Mouse (Mus musculus) neural tube, embryonic 11.5 days (tissue): ENCODE results near the gene Dyrk1a. TPM values are rescaled to one million over a fixed set of nuclear protein-coding genes. Genes with fewer than 3 reads are reported as not detected.
"Not testable (repeated sequence)": the region's sequence is repeated elsewhere in the genome, so short reads cannot be mapped to it uniquely, and the experiment has no call there.

Source experiments
- ATAC-seq: fragments of 200-750 bp; cut with Nextera tagmentation; 2 replicates; pipeline ENCODE4 v1.8.0; 2017; ENCODE audit warnings: moderate number of reproducible peaks, mild to moderate bottlenecking, moderate TSS enrichment, moderate library complexity; ENCODE audit not compliant: insufficient read depth, low FRiP score, low TSS enrichment
- DNase-seq: peaks from one replicate; pipeline ENCODE4 v3.0.0-alpha.2; 2015; ENCODE audit warnings: low spot score
- H3K27ac ChIP-seq: fragments of 300-500 bp; sonication (generic); 2 replicates; pipeline ENCODE4 v1.5.1; 2014; ENCODE audit warnings: low read depth, mild to moderate bottlenecking, low read length
- H3K27me3 ChIP-seq: fragments of 300-500 bp; sonication (generic); 2 replicates; pipeline ENCODE4 v1.6.1; 2014; ENCODE audit warnings: mild to moderate bottlenecking, low read length, mixed read lengths; ENCODE audit not compliant: control insufficient read depth, insufficient read depth
- H3K36me3 ChIP-seq: fragments of 300-500 bp; sonication (generic); 2 replicates; pipeline ENCODE4 v1.6.1; 2014; ENCODE audit warnings: mild to moderate bottlenecking, low read length, moderate library complexity, mixed read lengths; ENCODE audit not compliant: control insufficient read depth, insufficient read depth
- H3K4me1 ChIP-seq: fragments of 300-500 bp; sonication (generic); 2 replicates; pipeline ENCODE4 v1.6.1; 2014; ENCODE audit warnings: low read length, mixed read lengths; ENCODE audit not compliant: control insufficient read depth, insufficient read depth
- H3K4me2 ChIP-seq: fragments of 300-500 bp; sonication (generic); 2 replicates; pipeline ENCODE4 v1.6.1; 2014; ENCODE audit warnings: low read depth, mild to moderate bottlenecking, moderate library complexity
- H3K4me3 ChIP-seq: fragments of 300-500 bp; sonication (generic); 2 replicates; pipeline ENCODE4 v1.5.1; 2014; ENCODE audit warnings: low read depth, low read length
- H3K9ac ChIP-seq: fragments of 300-500 bp; sonication (generic); 2 replicates; pipeline ENCODE4 v1.6.1; 2014; ENCODE audit warnings: mild to moderate bottlenecking, low read length
- H3K9me3 ChIP-seq: fragments of 300-500 bp; sonication (generic); 2 replicates; pipeline ENCODE4 v1.6.1; 2016; ENCODE audit warnings: low read length; ENCODE audit not compliant: control insufficient read depth
- WGBS: fragments of 180-500 bp; shearing (Covaris S2); extraction: QIAGEN DNeasy Blood & Tissue Kit; methylation state at CpG from one replicate; pipeline ENCODE4 v1.1.7; 2014; 5-methylcytosine and 5-hydroxymethylcytosine counted together
- polyA plus RNA-seq: library from polyadenylated mRNA; unstranded; fragments of >200 nt; fragmentation: Nextera tagmentation; extraction: Ambion mirVana; gene quantifications from 2 replicates; pipeline ENCODE4 v1.2.1, GENCODE M21; 2014

The Dyrk1a gene
- polyA plus RNA-seq, 1 experiment from 2014 or later: 12.1 TPM

GRCm38 (mm10) chr16:94683960-94684359, 114.2 kb downstream of the Dyrk1a start:
- H3K4me1 ChIP-seq: no peaks in the 10 kb centered on the region
- H3K4me3 ChIP-seq: no peak overlapping the region
- no peak overlapping the region for H3K4me2 ChIP-seq
- H3K27me3 ChIP-seq: no peaks in the 10 kb centered on the region
- peaks cover 13% of the 10 kb centered on the region for H3K36me3 ChIP-seq
- no peak overlapping the region for H3K27ac ChIP-seq
- DNase-seq: no peak
- H3K9ac ChIP-seq: no peak overlapping the region
- H3K9me3 ChIP-seq: no peaks in the 10 kb centered on the region
- WGBS: 84% methylated on average over 4 of the region's 4 CpGs
- ATAC-seq: no peak

- Histone ChIP-seq H3K4me3 (no peak overlapping the region), H3K4me2 (no peak overlapping the region), H3K4me1 (no peaks in the 10 kb centered on the region), H3K9ac (no peak overlapping the region), H3K27me3 (no peaks in the 10 kb centered on the region), H3K27ac (no peak overlapping the region), H3K36me3 (peaks cover 20% of the 10 kb centered on the region), H3K9me3 (no peaks in the 10 kb centered on the region)
- ATAC-seq: no peak
- 82% methylated on average over 4 of the region's 4 CpGs for WGBS
- DNase-seq: no peak
Observed at GRCm38 (mm10) chr16:94693687-94694305, 124.0 kb downstream of the Dyrk1a start.

DNA sequence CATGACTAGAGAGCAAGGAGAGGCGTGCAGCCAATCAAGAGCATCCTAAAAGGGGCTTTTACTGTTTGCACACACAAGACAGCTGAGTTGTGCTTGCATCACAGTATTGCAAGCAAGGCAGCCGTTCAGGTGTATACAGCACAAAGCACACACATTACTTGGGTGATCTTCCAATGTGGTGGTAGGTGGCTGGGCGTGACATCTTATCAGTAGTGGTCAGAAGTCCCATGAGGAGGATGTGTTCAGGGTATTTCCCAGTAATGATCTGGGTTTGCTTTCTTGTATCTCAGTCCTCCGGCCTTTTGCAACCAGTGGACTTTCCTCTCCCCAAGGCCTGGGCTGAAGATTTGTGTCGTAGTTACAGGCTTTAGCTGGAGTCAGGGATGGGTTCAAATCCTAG, 127.7 kb downstream of the Dyrk1a start:
- Histone ChIP-seq H3K9me3 (no peaks in the 10 kb centered on the region), H3K4me2 (no peak overlapping the region), H3K4me1 (no peaks in the 10 kb centered on the region), H3K27me3 (no peaks in the 10 kb centered on the region), H3K36me3 (peaks cover 5% of the 10 kb centered on the region), H3K4me3 (no peak overlapping the region), H3K9ac (no peak overlapping the region), H3K27ac (no peak overlapping the region)
- no peak for DNase-seq
- no peak for ATAC-seq
- WGBS: 88% methylated on average over 5 of the region's 5 CpGs

DNA sequence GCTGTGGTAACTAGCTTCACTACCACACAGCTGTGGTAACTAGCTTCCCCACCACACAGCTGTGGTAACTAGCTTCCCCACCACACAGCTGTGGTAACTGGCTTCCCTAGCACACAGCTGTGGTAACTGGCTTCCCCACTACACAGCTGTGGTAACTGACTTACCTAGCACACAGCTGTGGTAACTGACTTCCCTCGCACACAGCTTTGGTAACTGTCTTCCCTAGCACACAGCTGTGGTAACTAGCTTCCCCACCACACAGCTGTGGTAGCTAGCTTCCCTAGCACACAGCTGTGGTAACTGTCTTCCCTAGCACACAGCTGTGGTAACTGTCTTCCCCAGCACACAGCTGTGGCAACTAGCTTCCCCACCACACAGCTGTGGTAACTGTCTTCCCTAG, 128.4 kb downstream of the Dyrk1a start:
- ATAC-seq: not testable (repeated sequence)
- 79% methylated on average over 1 of the region's 1 CpGs for WGBS

DNA sequence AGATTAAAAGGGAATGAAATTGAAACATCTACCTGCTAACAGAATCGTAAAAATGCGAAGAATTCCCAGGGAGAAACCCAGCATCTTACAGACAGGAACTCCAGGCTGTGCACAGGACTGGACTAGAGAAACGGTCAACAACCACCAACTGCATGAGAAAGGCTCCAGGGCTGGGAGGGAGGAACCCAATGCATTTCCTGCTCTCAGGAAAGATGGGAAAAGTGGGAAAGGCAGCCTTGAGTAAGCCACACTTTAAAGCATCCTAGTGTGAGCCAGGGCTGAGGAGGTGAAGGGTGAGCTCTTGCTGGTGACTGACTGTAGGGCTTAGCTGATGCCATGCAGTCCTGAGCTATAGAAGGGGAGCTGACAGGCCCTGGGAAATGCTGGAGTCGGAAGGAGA, 131.3 kb downstream of the Dyrk1a start:
- no peak overlapping the region for H3K4me2 ChIP-seq
- ATAC-seq (no peak), DNase-seq (no peak)
- no peak overlapping the region for H3K9ac ChIP-seq
- WGBS: 84% methylated on average over 4 of the region's 4 CpGs
- H3K4me1 ChIP-seq: no peaks in the 10 kb centered on the region
- no peaks in the 10 kb centered on the region for H3K27me3 ChIP-seq
- no peaks in the 10 kb centered on the region for H3K9me3 ChIP-seq
- no peak overlapping the region for H3K27ac ChIP-seq
- no peaks in the 10 kb centered on the region for H3K36me3 ChIP-seq
- H3K4me3 ChIP-seq: no peak overlapping the region

More for the DNA sequence above, 128.4 kb downstream of the Dyrk1a start:
- not testable (repeated sequence) for H3K9ac ChIP-seq, H3K27ac ChIP-seq, DNase-seq, H3K36me3 ChIP-seq, H3K4me1 ChIP-seq, H3K4me2 ChIP-seq, H3K9me3 ChIP-seq, H3K27me3 ChIP-seq, H3K4me3 ChIP-seq

DNA sequence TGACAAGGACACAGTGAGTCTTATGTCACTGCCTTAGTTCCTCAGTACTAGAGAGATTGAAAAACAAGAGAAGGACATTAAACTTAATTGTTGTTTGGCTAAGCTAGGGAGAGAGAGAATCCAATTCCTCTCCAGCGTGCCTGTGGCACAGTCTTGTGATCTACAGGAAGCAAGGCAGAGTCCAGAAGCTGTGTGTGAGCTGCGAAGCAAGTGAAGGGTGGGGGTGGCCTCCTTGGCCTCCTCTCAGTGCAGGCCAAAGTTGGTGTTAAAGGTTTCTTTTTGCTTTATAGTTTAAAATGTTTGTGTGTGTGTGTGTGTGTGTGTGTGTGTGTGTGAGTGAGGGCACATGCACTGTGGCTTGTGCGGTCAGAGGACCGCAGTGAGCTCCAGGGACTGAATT, 132.2 kb downstream of the Dyrk1a start:
- Histone ChIP-seq H3K27me3 (no peaks in the 10 kb centered on the region), H3K9me3 (no peaks in the 10 kb centered on the region), H3K27ac (no peak overlapping the region), H3K9ac (no peak overlapping the region), H3K4me2 (no peak overlapping the region), H3K36me3 (no peaks in the 10 kb centered on the region), H3K4me3 (no peak overlapping the region), H3K4me1 (no peaks in the 10 kb centered on the region)
- WGBS: 99% methylated on average over 4 of the region's 4 CpGs
- DNase-seq (no peak), ATAC-seq (no peak)

GRCm38 (mm10) chr16:94713480-94714094, 143.8 kb downstream of the Dyrk1a start:
- Histone ChIP-seq H3K4me1 (peaks cover 14% of the 10 kb centered on the region), H3K4me3 (peak overlapping the region; percentile 13), H3K9ac (no peak overlapping the region), H3K36me3 (no peaks in the 10 kb centered on the region), H3K27ac (no peak overlapping the region), H3K9me3 (no peaks in the 10 kb centered on the region), H3K27me3 (no peaks in the 10 kb centered on the region), H3K4me2 (peak overlapping the region; percentile 30)
- WGBS: 10% methylated on average over 25 of the region's 25 CpGs
- DNase-seq (peak; percentile 87), ATAC-seq (peak; percentile 73)

GRCm38 (mm10) chr16:94714483-94714882, 144.7 kb downstream of the Dyrk1a start:
- no peak overlapping the region for H3K9ac ChIP-seq
- H3K4me2 ChIP-seq: peak overlapping the region; percentile 10; the same call in 1 of the 2 replicates
- no peaks in the 10 kb centered on the region for H3K27me3 ChIP-seq
- H3K27ac ChIP-seq: peak overlapping the region; percentile 34; the same call in 1 of the 2 replicates
- no peak overlapping the region for H3K4me3 ChIP-seq
- peak; percentile 60 for DNase-seq
- H3K9me3 ChIP-seq: no peaks in the 10 kb centered on the region
- peaks cover 14% of the 10 kb centered on the region for H3K4me1 ChIP-seq
- ATAC-seq: peak; percentile 77
- no peaks in the 10 kb centered on the region for H3K36me3 ChIP-seq
- WGBS: 26% methylated on average over 14 of the region's 14 CpGs

DNA sequence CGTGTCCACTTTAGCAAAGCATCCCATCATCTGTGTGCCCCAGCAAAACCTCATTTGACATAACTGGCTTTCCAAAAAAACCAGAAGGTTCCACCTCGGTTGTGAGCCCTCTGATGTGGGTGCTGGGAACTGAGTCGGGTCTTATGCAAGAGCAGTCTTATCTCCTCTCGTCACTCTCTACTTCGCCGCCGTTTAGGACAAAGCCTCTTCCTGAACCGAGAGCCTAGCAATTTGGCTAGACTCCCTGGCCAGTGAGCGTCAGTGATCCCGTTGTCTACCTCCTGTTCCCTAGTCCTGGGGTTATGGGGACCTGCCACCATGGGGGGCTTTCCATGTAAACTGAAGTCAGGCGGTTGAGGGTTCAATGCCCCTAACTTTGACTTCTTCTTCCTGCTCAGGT, 147.2 kb downstream of the Dyrk1a start:
- H3K4me2 ChIP-seq: no peak overlapping the region
- ATAC-seq (no peak), DNase-seq (no peak)
- peaks cover 14% of the 10 kb centered on the region for H3K4me1 ChIP-seq
- H3K9ac ChIP-seq: no peak overlapping the region
- H3K27me3 ChIP-seq: no peaks in the 10 kb centered on the region
- 93% methylated on average over 11 of the region's 11 CpGs for WGBS
- H3K9me3 ChIP-seq: no peaks in the 10 kb centered on the region
- no peak overlapping the region for H3K27ac ChIP-seq
- H3K36me3 ChIP-seq: no peaks in the 10 kb centered on the region
- H3K4me3 ChIP-seq: no peak overlapping the region
